Mouse (Mus musculus) layer of hippocampus, postnatal 25 days (tissue): ENCODE data around the gene Cldn8. TPM values are rescaled to one million over a fixed set of nuclear protein-coding genes. Genes with fewer than 3 reads are reported as not detected.

Experiments used
- total RNA-seq, 2 experiments: library from RNA; stranded (reverse); gene quantifications; 2 replicates each; pipeline ENCODE4 v1.2.3; 2021

Gene Cldn8
- total RNA-seq, 2 experiments from 2014 or later, result not detected

Other genes with a start within 250 kb of the Cldn8 start
- not detected for gene Cldn17, start 56.2 kb downstream of the Cldn8 start, total RNA-seq
- gene Krtap24-1, start 49.1 kb upstream of the Cldn8 start, total RNA-seq, result not detected
- gene 2310079G19Rik, start 64.5 kb upstream of the Cldn8 start, total RNA-seq, result not detected
- not detected for gene Krtap26-1, start 84.6 kb upstream of the Cldn8 start, total RNA-seq
- gene Krtap27-1, start 108.5 kb upstream of the Cldn8 start, total RNA-seq, result not detected
- not detected for gene 2310061N02Rik, start 144.8 kb upstream of the Cldn8 start, total RNA-seq
- gene Krtap13-1, start 165.7 kb upstream of the Cldn8 start, total RNA-seq, result not detected
- not detected for gene Krtap13, start 188.5 kb upstream of the Cldn8 start, total RNA-seq
- gene 2310034C09Rik, start 195.7 kb upstream of the Cldn8 start, total RNA-seq, result not detected
- not detected for gene 2310057N15Rik, start 211.0 kb upstream of the Cldn8 start, total RNA-seq
- gene Gm5965, start 214.7 kb upstream of the Cldn8 start, total RNA-seq, result not detected
- gene Gm20741, start 249.0 kb upstream of the Cldn8 start, total RNA-seq, result not detected